Mouse (Mus musculus) spleen, adult 2 months (tissue): ENCODE measurements around the gene Sned1. TPM values are rescaled to one million over a fixed set of nuclear protein-coding genes. Genes with fewer than 3 reads are reported as not detected.

ENCODE experiments used
- DNase-seq, 2 experiments: peaks; one replicate each; pipeline versions ENCODE4 v3.0.0 to v3.0.0-alpha.2; 2012 to 2021; ENCODE audit warnings: low spot score in 2 of 2, low read depth in 1 of 2
- H3K27ac ChIP-seq: fragments of 200-500 bp; 2 replicates; pipeline ENCODE4 v1.5.1; 2012; ENCODE audit warnings: low read length, inconsistent platforms; ENCODE audit not compliant: insufficient read depth
- H3K27me3 ChIP-seq: fragments of 200-500 bp; 2 replicates; pipeline ENCODE4 v1.6.1; 2012; ENCODE audit warnings: mild to moderate bottlenecking, moderate library complexity, low read length, inconsistent platforms; ENCODE audit not compliant: control insufficient read depth, insufficient read depth
- H3K36me3 ChIP-seq: fragments of 200-500 bp; 2 replicates; pipeline ENCODE4 v1.6.1; 2012; ENCODE audit warnings: mild to moderate bottlenecking, low read length, inconsistent platforms; ENCODE audit not compliant: control insufficient read depth, insufficient read depth
- H3K4me1 ChIP-seq: fragments of 200-500 bp; 2 replicates; pipeline ENCODE4 v1.6.1; 2011; ENCODE audit warnings: inconsistent platforms; ENCODE audit not compliant: control insufficient read depth, insufficient read depth, insufficient read length
- H3K4me3 ChIP-seq: fragments of 200-500 bp; 2 replicates; pipeline ENCODE4 v1.5.1; 2011; ENCODE audit warnings: mild to moderate bottlenecking, inconsistent platforms; ENCODE audit not compliant: insufficient read depth, insufficient read length; ENCODE audit errors: extremely low read depth
- CTCF ChIP-seq: fragments of 200-500 bp; IDR thresholded peaks from 2 replicates; pipeline ENCODE4 v1.5.1; 2011; ENCODE audit warnings: mild to moderate bottlenecking, inconsistent platforms; ENCODE audit not compliant: insufficient read depth, insufficient read length, insufficient replicate concordance; ENCODE audit errors: extremely low read depth
- POLR2A ChIP-seq: fragments of 200-500 bp; IDR thresholded peaks from 2 replicates; pipeline ENCODE4 v1.6.1; 2011; ENCODE audit warnings: low read depth, low read length, inconsistent platforms
- WGBS: fragments of 180-500 bp; shearing (Covaris S2); methylation state at CpG from one replicate; pipeline ENCODE4 v1.1.7; 2018; 5-methylcytosine and 5-hydroxymethylcytosine counted together
- polyA plus RNA-seq: library from polyadenylated mRNA; depleted of rRNA; stranded (reverse); fragments of >200 nt; gene quantifications from 2 replicates; pipeline ENCODE4 v1.2.3, GENCODE M21; 2012

The Sned1 gene
- polyA plus RNA-seq, 1 experiment, result 12.8 TPM

DNA sequence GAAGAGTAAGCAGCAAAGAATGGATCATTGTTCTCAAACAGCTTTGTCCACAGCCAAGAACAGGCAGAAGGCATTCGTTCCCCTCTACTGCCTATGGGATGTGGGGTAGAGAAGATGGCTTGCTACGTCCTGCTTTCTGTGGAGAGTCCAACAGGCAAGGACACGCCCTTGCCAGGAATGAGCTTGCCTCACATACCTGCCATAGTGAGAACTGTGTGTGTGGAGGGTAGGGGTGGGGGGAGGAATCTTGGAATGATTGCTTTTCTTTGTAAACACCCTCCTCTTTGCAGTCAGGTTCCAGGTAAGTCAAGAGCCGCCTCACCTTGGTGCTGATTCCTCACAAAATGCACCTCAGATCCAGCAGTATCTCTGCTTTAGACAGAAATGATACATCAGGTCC, 64.2 kb downstream of the Sned1 start:
- H3K4me1 ChIP-seq, result no peaks in the 10 kb centered on the region
- 89% methylated on average over 4 of the region's 4 CpGs for WGBS
- H3K4me3 ChIP-seq, result no peak overlapping the region
- H3K27ac ChIP-seq, result no peak overlapping the region
- DNase-seq, result no peak
- no peak for TF ChIP-seq CTCF
- TF ChIP-seq POLR2A, result no peak
- H3K36me3 ChIP-seq, result peaks cover 14% of the 10 kb centered on the region
- H3K27me3 ChIP-seq, result no peaks in the 10 kb centered on the region

DNA sequence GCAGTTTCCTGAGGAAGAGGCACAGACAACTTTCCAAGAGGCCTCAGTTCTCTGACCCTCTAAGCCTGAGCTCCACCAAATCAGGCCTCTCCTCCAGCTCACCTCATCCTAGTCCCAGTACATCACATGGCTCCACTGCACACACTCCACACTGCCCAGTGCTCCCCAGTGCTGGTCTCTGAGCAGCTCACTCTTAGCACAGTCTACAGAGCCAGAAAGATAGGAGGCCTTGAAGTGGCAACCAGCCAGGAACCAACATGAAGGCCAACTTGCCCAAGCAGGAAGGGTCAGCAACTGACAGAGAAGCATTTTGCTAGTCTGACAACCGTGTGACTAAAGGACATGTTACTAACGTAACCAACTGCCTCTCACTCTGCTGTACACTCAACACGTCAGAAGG, 64.9 kb downstream of the Sned1 start:
- 91% methylated on average over 3 of the region's 3 CpGs for WGBS
- H3K27ac ChIP-seq, result no peak overlapping the region
- DNase-seq, result no peak
- H3K36me3 ChIP-seq, result peaks cover 14% of the 10 kb centered on the region
- H3K27me3 ChIP-seq, result no peaks in the 10 kb centered on the region
- TF ChIP-seq POLR2A, result no peak
- TF ChIP-seq CTCF, result no peak
- no peaks in the 10 kb centered on the region for H3K4me1 ChIP-seq
- H3K4me3 ChIP-seq, result no peak overlapping the region

DNA sequence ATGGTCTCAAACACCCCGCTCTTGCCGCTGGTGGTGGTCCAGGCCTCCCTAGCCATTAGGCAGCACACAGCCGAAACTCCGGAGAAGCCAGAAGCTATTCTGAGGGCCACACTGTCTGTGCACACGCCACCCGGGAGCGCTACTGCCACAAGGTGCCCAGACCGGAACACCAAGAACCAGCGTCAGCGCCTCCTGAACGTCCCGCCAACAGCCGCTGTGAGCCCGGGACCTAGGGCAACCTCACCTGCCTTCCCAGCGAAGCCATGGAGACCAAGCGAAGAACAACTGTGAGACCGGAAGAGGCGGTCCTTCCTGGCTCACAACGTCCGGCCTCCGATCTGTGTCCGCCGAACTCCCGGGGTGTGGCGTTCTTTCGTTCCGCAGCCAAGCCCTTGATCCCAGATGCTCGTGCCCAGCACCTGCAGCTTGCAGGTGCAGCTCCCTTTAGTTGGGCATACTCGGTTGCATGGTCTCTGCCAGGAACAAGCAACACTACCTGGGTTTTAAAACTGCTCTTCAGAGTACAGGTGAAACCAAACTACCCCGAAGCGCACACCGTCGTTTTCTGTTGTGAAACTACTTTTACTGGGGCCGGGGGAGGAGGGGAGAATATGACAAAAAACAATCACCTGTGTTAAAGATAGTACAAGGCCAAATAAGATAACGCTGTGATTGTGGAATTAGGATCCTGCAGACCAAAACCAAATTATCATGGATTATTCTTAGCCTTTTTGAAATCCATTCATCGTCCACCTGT, 70.1 kb downstream of the Sned1 start, which contains the start of gene Mterf4:
TSS of gene Mterf4 (minus strand) at position 335 of the 757 bp plus-strand sequence.
- TF ChIP-seq POLR2A (no peak), CTCF (no peak)
- no peaks in the 10 kb centered on the region for H3K27me3 ChIP-seq

DNA sequence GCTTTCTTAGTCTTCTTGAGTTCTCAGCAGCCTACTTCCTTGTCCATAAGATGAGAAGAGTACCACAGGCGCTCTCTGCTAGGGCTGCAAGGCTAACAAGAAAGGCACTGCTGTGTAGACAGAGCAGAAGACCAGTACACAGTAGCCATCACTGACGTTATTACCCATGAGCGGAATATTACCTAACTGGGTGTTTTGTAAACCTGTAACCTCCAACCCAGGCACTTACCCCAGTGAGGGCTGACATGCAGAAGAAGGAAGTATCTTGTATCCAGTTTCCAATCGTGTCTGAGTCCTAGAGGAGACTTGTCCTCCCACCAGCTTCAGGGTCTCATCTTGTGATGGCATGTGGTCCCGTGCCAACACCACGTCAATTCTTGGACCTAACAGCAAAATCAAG, 88.3 kb downstream of the Sned1 start:
- Histone ChIP-seq H3K27me3 (no peaks in the 10 kb centered on the region), H3K27ac (no peak overlapping the region), H3K4me3 (no peak overlapping the region), H3K4me1 (no peaks in the 10 kb centered on the region), H3K36me3 (no peaks in the 10 kb centered on the region)
- TF ChIP-seq CTCF, result no peak
- no peak for TF ChIP-seq POLR2A
- DNase-seq, result no peak
- WGBS, result 89% methylated on average over 6 of the region's 6 CpGs

More for the DNA sequence above, 70.1 kb downstream of the Sned1 start, which contains the start of gene Mterf4:
- Histone ChIP-seq H3K4me3 (peak within 1 kb of the TSS; percentile 90), H3K4me1 (no peaks in the 10 kb centered on the region), H3K36me3 (peaks cover 5% of the 10 kb centered on the region; the same call in 1 of the 2 replicates), H3K27ac (peak within 1 kb of the TSS; percentile 33; the same call in 1 of the 2 replicates)
- peak; percentile 62 to 68 for DNase-seq
- 4% methylated on average over 36 of the region's 36 CpGs for WGBS

DNA sequence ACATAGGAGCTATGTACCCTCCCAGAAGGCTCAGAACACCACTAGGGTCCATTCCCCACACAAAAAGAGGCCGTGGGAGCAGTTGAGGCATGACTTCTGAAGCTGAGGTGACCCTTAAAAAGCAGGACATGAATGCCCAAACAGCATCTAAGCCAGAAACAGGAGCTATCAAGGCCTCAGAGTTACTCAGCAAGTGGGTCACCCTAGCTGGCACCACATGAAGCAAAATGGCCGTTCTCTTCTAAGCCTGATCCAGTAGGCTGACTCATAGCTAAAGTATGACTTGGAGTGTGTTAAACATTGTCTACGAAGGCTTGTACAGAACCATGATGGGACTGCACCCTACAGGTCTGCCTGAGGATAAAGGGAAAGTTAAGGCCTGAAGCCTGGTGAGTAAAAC, 90.8 kb downstream of the Sned1 start:
- H3K27me3 ChIP-seq, result no peaks in the 10 kb centered on the region
- TF ChIP-seq POLR2A (no peak), CTCF (no peak)
- no peaks in the 10 kb centered on the region for H3K36me3 ChIP-seq
- H3K4me1 ChIP-seq, result no peaks in the 10 kb centered on the region
- no peak overlapping the region for H3K27ac ChIP-seq
- DNase-seq, result no peak
- 95% methylated on average over 3 of the region's 3 CpGs for WGBS
- no peak overlapping the region for H3K4me3 ChIP-seq

DNA sequence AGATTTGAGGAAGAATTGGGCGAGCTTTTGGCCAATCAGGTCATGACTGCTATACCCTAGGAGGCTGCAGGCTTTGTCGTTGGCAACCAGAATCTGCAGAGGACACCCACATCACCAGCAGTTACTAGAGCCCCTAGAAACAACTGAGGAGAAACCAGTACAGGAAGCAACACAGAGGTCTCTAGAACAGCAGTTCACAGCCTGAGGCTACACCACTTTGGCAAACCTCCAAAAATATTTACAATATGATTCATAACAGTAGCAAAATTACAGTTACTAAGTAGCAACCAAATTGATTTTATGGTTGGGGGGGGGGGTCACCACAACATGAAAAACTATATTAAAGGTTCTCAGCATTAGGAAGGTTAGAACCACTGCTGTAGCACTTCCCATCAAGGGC, 99.0 kb downstream of the Sned1 start:
- H3K36me3 ChIP-seq, result no peaks in the 10 kb centered on the region
- no peak overlapping the region for H3K27ac ChIP-seq
- H3K4me1 ChIP-seq, result no peaks in the 10 kb centered on the region
- H3K4me3 ChIP-seq, result no peak overlapping the region
- H3K27me3 ChIP-seq, result no peaks in the 10 kb centered on the region
- TF ChIP-seq POLR2A (no peak), CTCF (no peak)
- WGBS, result 93% methylated on average over 2 of the region's 2 CpGs
- DNase-seq, result no peak
